Mouse (Mus musculus): ENCODE results near the gene Disp1. TPM values are rescaled to one million over a fixed set of nuclear protein-coding genes. Genes with fewer than 3 reads are reported as not detected.

Disp1 gene
- polyA plus RNA-seq, 1 experiment from 2014 or later = 8.1 TPM

- no peaks in the 10 kb centered on the region for H3K9me3 ChIP-seq
- H3K9ac ChIP-seq = no peak overlapping the region
- no peak overlapping the region for H3K4me3 ChIP-seq
- no peaks in the 10 kb centered on the region for H3K27me3 ChIP-seq
- WGBS = 46% methylated on average over 2 of the region's 2 CpGs
- peaks cover 53% of the 10 kb centered on the region for H3K4me1 ChIP-seq (replicated peaks)
- no peak for ATAC-seq (ENCODE audit: low read depth)
- H3K36me3 ChIP-seq = no peaks in the 10 kb centered on the region
- no peak overlapping the region for H3K4me2 ChIP-seq
- H3K27ac ChIP-seq (replicated peaks) = peak overlapping the region; percentile 83
Observed at GRCm38 (mm10) chr1:183141329-183141728, 80.0 kb downstream of the Disp1 start.

GRCm38 (mm10) chr1:183140511-183141268 lies 80.6 kb downstream of the Disp1 start:
- no peaks in the 10 kb centered on the region for H3K27me3 ChIP-seq
- H3K36me3 ChIP-seq = no peaks in the 10 kb centered on the region
- 47% methylated on average over 12 of the region's 12 CpGs for WGBS
- peaks cover 47% of the 10 kb centered on the region for H3K4me1 ChIP-seq (replicated peaks)
- peak overlapping the region; percentile 83 for H3K27ac ChIP-seq (replicated peaks)
- no peaks in the 10 kb centered on the region for H3K9me3 ChIP-seq
- peak; percentile 68 for ATAC-seq (ENCODE audit: low read depth)
- H3K4me2 ChIP-seq = no peak overlapping the region
- no peak overlapping the region for H3K4me3 ChIP-seq
- H3K9ac ChIP-seq = no peak overlapping the region; the same call in 1 of the 2 replicates

- no peak overlapping the region for H3K4me2 ChIP-seq
- H3K4me1 ChIP-seq (replicated peaks) = peaks cover 37% of the 10 kb centered on the region
- no peak overlapping the region for H3K9ac ChIP-seq
- H3K27me3 ChIP-seq = no peaks in the 10 kb centered on the region
- H3K36me3 ChIP-seq = 0 out of 2 replicates have a peak, but pooled peaks cover 5% of the 10 kb centered on the region
- WGBS = 38% methylated on average over 4 of the region's 4 CpGs
- no peaks in the 10 kb centered on the region for H3K9me3 ChIP-seq
- H3K27ac ChIP-seq (replicated peaks) = no peak overlapping the region
- no peak for ATAC-seq (ENCODE audit: low read depth)
- H3K4me3 ChIP-seq = no peak overlapping the region
Observed at GRCm38 (mm10) chr1:183138088-183138487, 83.2 kb downstream of the Disp1 start.

- Histone ChIP-seq H3K4me1 (replicated peaks) (peaks cover 37% of the 10 kb centered on the region), H3K36me3 (0 out of 2 replicates have a peak, but pooled peaks cover 5% of the 10 kb centered on the region), H3K9ac (no peak overlapping the region), H3K9me3 (no peaks in the 10 kb centered on the region), H3K27ac (replicated peaks) (no peak overlapping the region), H3K27me3 (no peaks in the 10 kb centered on the region), H3K4me3 (no peak overlapping the region), H3K4me2 (no peak overlapping the region)
- 88% methylated on average over 4 of the region's 4 CpGs for WGBS
- no peak for ATAC-seq (ENCODE audit: low read depth)
Observed at GRCm38 (mm10) chr1:183134427-183134826, 86.9 kb downstream of the Disp1 start.

DNA sequence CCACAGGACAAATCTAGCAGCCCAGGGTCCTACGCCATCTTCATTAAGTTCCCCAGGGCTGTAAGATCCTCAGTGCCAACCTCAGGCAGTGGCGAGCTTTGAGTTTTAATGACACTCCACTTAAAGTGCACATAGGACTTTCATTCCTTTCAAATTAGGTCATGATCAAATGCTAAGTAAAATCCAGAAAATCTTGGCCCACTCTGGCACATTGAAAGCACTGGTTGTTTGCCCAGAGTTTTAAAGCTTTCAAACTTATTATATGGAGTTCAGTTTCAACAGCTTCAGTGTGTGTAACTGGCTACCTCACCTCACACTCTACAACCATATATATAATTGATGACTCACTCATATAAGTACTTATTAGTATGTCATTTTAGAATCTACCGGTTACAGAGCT lies 87.9 kb downstream of the Disp1 start:
- no peak overlapping the region for H3K9ac ChIP-seq
- no peak overlapping the region for H3K4me3 ChIP-seq
- WGBS = 81% methylated on average over 3 of the region's 3 CpGs
- H3K9me3 ChIP-seq = no peaks in the 10 kb centered on the region
- ATAC-seq (ENCODE audit: low read depth) = no peak
- H3K4me1 ChIP-seq (replicated peaks) = peaks cover 35% of the 10 kb centered on the region
- H3K36me3 ChIP-seq = 0 out of 2 replicates have a peak, but pooled peaks cover 5% of the 10 kb centered on the region
- no peak overlapping the region for H3K27ac ChIP-seq (replicated peaks)
- no peaks in the 10 kb centered on the region for H3K27me3 ChIP-seq
- H3K4me2 ChIP-seq = no peak overlapping the region

DNA sequence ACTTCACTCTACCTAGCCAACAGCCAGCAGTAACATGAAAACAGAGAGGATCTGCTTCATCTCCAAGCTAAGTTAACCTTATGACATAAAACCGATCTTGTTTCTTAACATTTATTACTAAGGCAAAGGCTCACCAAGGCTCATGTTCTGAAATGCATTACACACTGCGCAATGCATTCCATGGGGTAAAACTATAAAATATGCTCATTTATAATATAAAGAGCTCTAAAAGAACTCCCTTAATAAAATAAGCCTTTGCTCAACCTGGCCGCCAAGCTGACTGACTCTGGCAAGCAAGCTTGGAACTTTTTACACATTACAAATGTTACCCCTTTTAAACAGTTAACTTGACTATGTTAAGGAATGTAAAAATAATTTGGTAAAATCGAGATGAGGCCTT lies 94.1 kb downstream of the Disp1 start:
- Histone ChIP-seq H3K4me2 (no peak overlapping the region), H3K36me3 (no peaks in the 10 kb centered on the region), H3K4me3 (no peak overlapping the region), H3K4me1 (replicated peaks) (peaks cover 29% of the 10 kb centered on the region), H3K9me3 (no peaks in the 10 kb centered on the region), H3K9ac (no peak overlapping the region), H3K27ac (replicated peaks) (no peak overlapping the region), H3K27me3 (no peaks in the 10 kb centered on the region)
- WGBS = 88% methylated on average over 4 of the region's 4 CpGs
- ATAC-seq (ENCODE audit: low read depth) = no peak

DNA sequence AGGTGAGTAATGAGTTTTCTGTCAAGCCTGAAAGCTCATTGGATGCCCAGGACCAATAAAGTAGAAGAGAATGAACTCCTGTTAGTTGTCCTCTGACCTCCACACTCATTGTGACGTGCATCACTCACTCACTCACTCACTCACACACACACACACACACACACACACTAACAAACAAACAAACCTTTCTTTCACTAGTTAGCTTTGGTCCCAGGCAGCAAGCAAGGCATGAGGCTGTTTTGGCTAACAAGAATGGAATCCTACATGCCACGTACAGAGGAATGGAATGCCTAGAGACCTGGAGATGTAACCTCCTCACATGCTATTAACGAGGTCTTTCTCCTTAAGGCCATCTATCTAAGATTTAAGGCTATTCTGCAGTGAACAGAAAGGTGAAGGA lies 97.6 kb downstream of the Disp1 start:
- no peak overlapping the region for H3K27ac ChIP-seq (replicated peaks)
- no peaks in the 10 kb centered on the region for H3K36me3 ChIP-seq
- no peaks in the 10 kb centered on the region for H3K9me3 ChIP-seq
- no peak overlapping the region for H3K9ac ChIP-seq
- peaks cover 33% of the 10 kb centered on the region for H3K4me1 ChIP-seq (replicated peaks)
- no peak for ATAC-seq (ENCODE audit: low read depth)
- H3K27me3 ChIP-seq = no peaks in the 10 kb centered on the region
- no peak overlapping the region for H3K4me2 ChIP-seq
- WGBS = 48% methylated on average over 3 of the region's 3 CpGs
- no peak overlapping the region for H3K4me3 ChIP-seq

- H3K27me3 ChIP-seq = no peaks in the 10 kb centered on the region
- no peak overlapping the region for H3K4me3 ChIP-seq
- peaks cover 51% of the 10 kb centered on the region for H3K4me1 ChIP-seq (replicated peaks)
- 0 out of 2 replicates have a peak overlapping the region, but pooled peaks have one; percentile 16 for H3K4me2 ChIP-seq
- no peak overlapping the region for H3K27ac ChIP-seq (replicated peaks)
- 66% methylated on average over 12 of the region's 12 CpGs for WGBS
- H3K9me3 ChIP-seq = no peaks in the 10 kb centered on the region
- no peaks in the 10 kb centered on the region for H3K36me3 ChIP-seq
- H3K9ac ChIP-seq = no peak overlapping the region
- ATAC-seq (ENCODE audit: low read depth) = no peak
Observed at GRCm38 (mm10) chr1:183120341-183120923, 100.9 kb downstream of the Disp1 start.

GRCm38 (mm10) chr1:183117827-183118825 lies 103.2 kb downstream of the Disp1 start:
- Histone ChIP-seq H3K4me3 (no peak overlapping the region), H3K4me2 (peak overlapping the region; percentile 21), H3K36me3 (no peaks in the 10 kb centered on the region), H3K9ac (no peak overlapping the region), H3K27ac (replicated peaks) (peak overlapping the region; percentile 71), H3K4me1 (replicated peaks) (peaks cover 64% of the 10 kb centered on the region), H3K9me3 (no peaks in the 10 kb centered on the region), H3K27me3 (no peaks in the 10 kb centered on the region)
- ATAC-seq (ENCODE audit: low read depth) = peak; percentile 37; the same call in 1 of the 2 replicates
- 44% methylated on average over 21 of the region's 21 CpGs for WGBS

DNA sequence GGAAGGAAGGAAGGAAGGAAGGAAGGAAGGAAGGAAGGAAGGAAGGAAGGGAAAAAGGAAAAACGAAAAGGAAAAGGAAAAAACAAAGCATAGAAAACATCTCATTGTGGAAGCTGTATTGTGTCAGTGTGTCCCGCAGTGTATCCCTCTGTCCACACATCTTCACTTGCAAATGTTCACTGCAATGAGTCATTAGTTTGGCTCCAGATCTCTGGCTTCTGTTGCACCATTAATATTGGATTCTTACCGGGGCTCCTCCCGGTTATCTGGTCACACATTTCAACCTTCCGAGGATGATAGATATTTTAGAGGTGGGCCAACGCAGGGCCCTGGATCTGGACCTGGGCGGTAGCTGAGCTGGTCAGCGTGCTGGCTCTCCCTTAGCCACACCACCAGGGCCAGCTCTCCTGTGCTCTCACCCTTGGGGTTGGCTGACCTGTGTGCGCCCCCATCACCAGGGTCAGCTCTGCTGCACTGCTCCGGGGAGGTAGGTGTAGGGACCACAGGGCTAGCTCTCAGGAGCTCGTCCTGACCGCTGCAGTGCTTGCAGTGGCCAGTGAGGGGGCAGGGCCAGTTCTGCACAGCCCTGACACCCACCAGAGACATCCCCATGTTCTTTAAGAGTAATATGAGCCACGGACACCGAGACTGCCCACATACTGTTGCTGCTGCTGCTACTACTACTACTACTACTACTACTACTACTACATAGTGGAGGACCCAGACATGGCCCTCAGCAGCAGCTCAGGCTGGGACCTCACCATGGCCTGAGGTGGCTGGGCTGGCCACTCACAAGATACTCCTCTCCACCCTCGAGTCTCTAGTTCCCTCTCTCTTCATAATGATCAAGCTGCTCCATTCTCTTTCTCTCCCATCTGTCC lies 104.1 kb downstream of the Disp1 start:
- peaks cover 66% of the 10 kb centered on the region for H3K4me1 ChIP-seq (replicated peaks)
- no peak overlapping the region for H3K4me2 ChIP-seq
- no peaks in the 10 kb centered on the region for H3K36me3 ChIP-seq
- H3K4me3 ChIP-seq = no peak overlapping the region
- no peaks in the 10 kb centered on the region for H3K27me3 ChIP-seq
- ATAC-seq (ENCODE audit: low read depth) = peak; percentile 4; the same call in 1 of the 2 replicates
- WGBS = 81% methylated on average over 15 of the region's 15 CpGs
- H3K9ac ChIP-seq = no peak overlapping the region
- peak overlapping the region; percentile 71 for H3K27ac ChIP-seq (replicated peaks)
- no peaks in the 10 kb centered on the region for H3K9me3 ChIP-seq

DNA sequence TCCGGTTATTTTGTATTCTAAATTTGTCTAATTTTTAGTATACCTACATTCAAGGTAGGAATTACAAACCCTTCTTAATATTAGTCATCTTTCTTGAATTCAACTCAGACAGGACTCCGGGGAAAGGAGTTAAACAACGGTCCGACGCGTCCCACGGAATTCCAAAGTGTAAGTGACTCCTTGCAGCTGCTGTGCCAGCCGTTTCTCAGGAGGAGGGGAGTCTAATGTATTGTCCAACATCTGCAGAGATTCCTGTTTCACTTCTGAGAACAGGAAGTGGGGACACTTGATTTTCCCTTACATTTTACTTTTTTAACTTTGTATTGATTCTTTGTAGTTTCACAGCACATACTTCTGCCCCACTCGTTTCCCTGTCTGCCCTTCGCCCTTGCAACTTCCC lies 104.9 kb downstream of the Disp1 start:
- ATAC-seq (ENCODE audit: low read depth) = no peak
- H3K4me1 ChIP-seq (replicated peaks) = peaks cover 61% of the 10 kb centered on the region
- H3K9me3 ChIP-seq = no peaks in the 10 kb centered on the region
- H3K36me3 ChIP-seq = no peaks in the 10 kb centered on the region
- no peak overlapping the region for H3K27ac ChIP-seq (replicated peaks)
- 71% methylated on average over 10 of the region's 10 CpGs for WGBS
- no peak overlapping the region for H3K9ac ChIP-seq
- H3K4me2 ChIP-seq = no peak overlapping the region
- H3K27me3 ChIP-seq = no peaks in the 10 kb centered on the region
- H3K4me3 ChIP-seq = no peak overlapping the region
